Mouse (Mus musculus) thymus, postnatal 4 days (tissue): Measurements from ENCODE around the gene Rab4b.

ENCODE experiments used
- DNase-seq: peaks from one replicate; pipeline ENCODE4 v3.0.0; 2021

Rab4b gene

GRCm38 (mm10) chr7:27182498-27182897 is 3.8 kb upstream of the Rab4b start:
- no peak for DNase-seq

GRCm38 (mm10) chr7:27180837-27181695 is 2.4 kb upstream of the Rab4b start, which contains the start of the genes Gm21983 and Mia:
Gene Gm21983 (minus strand): TSS chr7:27181086.
Gene Mia (minus strand): TSS chr7:27181157.
- DNase-seq: no peak

- no peak for DNase-seq
Observed at GRCm38 (mm10) chr7:27180036-27180435, 1.3 kb upstream of the Rab4b start.

DNA sequence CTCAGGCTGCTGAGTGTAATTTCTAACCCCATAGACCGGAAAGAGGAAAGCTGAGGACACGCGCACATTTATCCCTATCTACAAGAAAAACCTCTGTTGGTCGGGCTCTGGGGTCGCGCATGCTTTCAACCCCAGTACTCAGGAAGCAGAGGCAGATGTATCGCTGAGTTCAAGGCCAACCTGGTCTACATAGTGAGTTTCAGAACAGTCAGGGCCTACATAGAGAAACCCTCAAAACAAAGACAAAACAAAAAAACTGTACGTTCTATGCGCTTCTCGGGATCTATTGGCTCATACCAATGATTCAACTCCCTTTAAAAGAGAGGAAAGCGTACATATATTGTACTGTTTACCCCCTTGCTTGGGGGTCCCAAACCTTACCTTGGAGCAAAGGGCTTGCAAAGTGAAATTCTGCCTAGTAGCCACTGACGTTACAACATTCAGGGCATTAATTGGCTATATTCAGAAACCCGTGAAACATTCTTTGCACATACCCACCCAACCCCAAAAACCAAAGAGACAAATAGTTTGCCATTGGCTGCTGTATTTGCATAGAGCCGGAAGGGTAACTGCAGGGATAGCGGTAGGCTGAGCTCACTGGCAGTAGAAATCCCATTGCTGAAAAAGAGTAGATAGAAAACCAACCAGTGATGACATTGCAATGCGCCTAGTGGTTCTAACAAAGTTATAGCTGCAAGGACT is 672 bp upstream of the Rab4b start:
- no peak for DNase-seq

DNA sequence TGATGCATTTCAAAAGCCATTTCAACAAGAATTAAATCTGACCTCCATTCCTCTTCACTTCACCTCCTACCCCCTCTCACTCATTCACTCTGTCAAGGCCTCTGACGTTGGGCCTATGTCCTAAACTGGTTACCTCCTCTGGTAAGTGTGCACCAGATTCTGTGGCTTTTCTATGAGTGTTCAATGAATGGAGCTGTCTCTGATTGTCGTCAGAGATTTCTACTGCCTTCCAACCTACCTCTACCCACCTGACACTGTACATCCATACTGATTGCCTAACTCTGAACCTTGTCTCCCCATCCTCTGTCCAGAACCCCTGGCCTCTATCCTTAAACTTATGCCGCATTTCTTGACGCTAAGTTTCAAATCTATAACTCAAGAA is 763 bp downstream of the Rab4b start:
- DNase-seq: no peak

- no peak for DNase-seq
Observed at GRCm38 (mm10) chr7:27174896-27175295, 3.8 kb downstream of the Rab4b start.

DNA sequence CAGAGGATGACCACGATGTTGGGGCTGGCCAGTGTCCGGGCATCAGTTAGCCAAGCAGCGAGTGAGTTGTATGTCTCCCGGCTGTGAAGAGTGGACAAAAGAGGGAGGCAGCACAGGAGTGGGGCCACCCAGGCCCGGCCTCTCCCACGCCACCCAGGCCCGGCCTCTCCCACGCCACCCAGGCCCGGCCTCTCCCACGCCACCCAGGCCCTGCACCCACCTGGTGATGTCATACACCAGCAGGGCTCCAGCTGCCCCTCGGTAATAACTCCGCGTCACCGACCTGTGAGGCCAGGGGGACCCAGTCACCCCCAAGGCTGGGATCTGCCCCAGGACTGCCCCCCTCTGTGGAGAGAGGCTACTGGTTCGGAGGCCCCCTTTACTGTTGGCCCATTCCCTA is 4.2 kb downstream of the Rab4b start:
- DNase-seq: no peak

GRCm38 (mm10) chr7:27170981-27171380 is 7.7 kb downstream of the Rab4b start:
- no peak for DNase-seq

DNA sequence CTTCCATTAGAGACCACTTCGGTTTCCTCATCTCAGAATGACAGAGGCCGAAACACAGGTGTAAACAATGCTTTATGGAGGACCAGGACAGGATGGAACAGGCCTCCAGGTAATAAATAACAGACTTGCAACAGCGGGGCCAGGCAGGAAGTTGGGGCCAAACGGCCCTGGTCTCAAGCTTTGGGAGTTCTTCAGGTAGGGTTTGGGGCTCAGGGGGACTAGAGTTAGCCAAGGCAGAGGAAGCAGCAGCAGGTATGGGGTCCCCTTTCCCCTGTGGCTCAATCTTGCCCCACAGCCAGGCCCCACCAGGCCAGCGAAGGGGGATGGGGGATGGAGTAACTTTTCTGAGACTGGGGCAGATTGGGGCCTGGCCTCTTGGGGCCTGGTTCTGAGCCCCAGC is 10.3 kb downstream of the Rab4b start:
- DNase-seq: no peak

DNA sequence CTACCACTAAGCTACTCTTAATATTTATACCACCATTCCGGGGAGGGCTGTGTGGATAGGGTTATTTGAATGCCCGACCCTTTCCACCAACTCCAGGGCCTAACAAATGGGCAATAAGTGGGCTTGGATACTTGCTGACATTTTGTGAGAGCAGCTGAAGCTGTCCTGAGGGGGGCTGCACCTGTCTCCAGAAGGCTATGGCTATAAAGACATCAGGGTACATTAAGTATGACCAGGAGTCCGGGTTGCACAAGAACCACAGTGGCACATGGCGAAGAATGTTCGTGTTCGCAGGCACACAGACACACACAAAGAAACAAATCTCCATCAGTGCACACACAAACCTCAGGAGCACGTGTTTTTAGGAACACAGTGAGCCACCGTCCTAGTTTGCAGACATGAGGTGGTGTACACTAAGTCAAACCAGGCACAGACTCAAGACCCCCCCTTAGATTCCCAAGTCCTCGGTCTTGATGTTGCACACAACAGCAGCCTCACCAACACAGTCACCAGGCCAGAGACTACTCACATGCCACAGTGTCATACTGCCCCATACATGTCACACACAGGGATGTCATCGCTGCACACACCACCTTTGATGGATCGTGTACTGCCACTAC is 11.1 kb downstream of the Rab4b start:
- no peak for DNase-seq

GRCm38 (mm10) chr7:27166614-27167474 is 11.9 kb downstream of the Rab4b start, which contains the start of gene Egln2:
Gene Egln2 (minus strand): TSS chr7:27166802.
- peak; percentile 98 for DNase-seq

- DNase-seq: peak; percentile 93
Observed at GRCm38 (mm10) chr7:27166229-27166613, 12.5 kb downstream of the Rab4b start.

GRCm38 (mm10) chr7:27165696-27166095 is 13.0 kb downstream of the Rab4b start:
- DNase-seq: no peak

DNA sequence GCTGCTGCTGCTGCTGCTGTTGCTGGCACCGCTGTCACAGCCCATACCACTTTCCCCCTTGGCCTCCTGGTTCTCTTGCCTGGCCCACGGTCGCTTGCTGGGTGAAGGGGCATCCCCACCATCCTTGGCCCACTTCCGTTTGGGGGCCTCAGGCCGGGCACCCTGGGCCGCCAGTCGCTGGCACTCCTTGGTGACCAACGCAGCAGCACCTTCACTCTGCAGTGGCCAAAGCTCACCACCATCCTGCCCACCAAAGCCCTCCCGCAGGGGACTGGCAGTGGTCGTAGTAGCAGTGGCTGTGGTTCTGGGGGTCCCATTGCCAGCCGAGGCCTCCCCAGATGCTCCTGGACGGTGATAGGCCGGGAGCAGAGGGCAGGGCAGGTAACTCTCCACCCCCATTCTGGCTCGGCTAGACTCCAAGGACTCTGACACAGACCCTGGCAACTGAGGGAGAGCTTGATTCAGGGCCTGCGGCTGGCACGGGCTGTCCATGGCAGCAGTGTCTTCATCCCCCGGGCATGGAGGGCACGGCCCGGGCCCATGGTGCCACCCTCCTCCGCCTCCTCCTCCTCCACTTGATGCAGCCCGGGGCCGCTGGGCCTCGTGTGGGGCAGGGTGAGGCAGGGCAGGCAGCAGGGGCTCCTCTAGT is 13.6 kb downstream of the Rab4b start:
- peak; percentile 50 for DNase-seq

GRCm38 (mm10) chr7:27164112-27164947 is 14.4 kb downstream of the Rab4b start:
- DNase-seq: no peak

GRCm38 (mm10) chr7:27163450-27163805 is 15.3 kb downstream of the Rab4b start:
- DNase-seq: no peak

- DNase-seq: no peak
Observed at GRCm38 (mm10) chr7:27162780-27163449, 15.8 kb downstream of the Rab4b start.

DNA sequence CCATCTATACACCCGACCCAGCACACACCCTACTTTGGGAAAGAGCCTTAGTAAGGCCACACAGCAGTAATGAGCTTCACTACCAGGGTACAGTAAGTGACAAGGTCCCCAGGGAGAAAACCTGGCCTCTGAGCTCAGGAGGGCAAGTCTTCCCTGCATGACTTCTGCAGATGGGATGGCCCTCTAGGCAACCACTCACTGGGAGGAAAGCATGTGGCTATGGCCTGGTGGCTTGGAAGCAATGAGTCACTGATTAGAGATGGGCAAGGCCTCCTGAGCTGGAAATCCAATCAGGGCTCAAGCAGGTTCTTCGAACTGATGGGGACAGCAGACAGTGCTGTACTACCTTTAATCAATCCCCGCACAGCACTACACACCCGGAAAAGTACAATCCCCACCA is 17.0 kb downstream of the Rab4b start:
- DNase-seq: no peak

DNA sequence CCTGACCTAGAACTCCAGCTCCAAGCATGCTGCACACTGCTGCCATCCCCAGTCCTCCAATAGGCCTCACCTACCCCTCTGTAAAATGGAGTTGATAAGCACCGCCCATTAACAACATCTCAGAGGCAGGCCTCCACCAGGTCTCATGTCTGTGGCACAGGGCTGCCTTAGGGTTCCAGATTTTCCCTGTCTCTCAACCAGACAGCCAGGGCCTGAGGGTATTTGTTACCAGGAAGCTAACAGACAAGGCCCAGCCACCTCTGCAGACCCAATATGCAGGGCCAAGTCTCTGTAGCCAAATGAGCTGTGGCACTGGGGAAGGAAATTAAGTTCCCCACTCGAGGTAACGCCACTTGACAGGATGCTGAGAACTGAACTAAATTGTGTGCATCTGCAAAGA is 17.8 kb downstream of the Rab4b start:
- DNase-seq: no peak

DNA sequence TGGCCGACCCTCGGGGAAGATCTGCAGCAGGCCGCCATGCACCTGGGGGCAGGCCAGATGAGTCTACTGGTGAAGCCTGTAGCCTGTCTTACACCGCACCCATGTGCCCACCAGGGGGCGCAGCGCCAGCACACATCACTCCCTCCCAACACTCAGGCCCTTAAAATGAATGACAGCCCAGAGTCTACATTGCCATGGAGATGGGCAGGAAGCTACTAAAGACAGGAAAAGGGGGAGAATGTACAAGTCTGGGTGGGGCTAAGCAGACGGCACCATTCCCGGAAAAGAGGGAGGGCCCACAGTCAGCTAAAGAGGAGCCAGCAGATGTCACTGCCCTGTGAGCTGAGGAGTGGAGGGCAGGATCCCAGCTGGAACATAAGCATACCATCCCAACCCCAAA is 18.8 kb downstream of the Rab4b start:
- DNase-seq: peak; percentile 94

DNA sequence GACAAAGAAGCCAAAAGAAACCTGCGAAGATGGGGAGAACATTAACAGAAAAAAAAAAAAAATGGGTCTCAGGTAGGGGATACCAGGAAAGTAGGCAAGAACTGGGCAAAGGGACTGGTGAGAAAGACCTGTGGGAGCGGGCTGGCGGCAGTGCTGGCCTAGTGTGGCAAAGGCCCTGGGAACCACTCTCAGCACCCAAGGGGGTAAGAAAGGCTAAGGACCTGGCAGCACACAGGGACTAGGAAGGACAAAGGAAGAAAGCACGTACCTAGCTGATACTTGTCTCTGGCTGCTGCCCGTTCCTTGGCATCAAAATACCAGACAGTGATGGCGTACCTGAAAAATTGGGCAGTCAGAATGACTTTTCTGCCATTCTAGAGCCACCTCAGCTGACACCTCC is 19.4 kb downstream of the Rab4b start:
- no peak for DNase-seq
